Mouse (Mus musculus) erythroblast, embryonic 14.5 days (primary cell): ENCODE data around the gene Pik3r5. TPM values are rescaled to one million over a fixed set of nuclear protein-coding genes. Genes with fewer than 3 reads are reported as not detected.

Experiments used
- H3K27me3 ChIP-seq: 2 replicates; pipeline ENCODE4 v1.6.1; 2012; ENCODE audit warnings: inconsistent platforms; ENCODE audit not compliant: control insufficient read depth
- H3K36me3 ChIP-seq: 2 replicates; pipeline ENCODE4 v1.6.1; 2012; ENCODE audit warnings: mild to moderate bottlenecking, inconsistent platforms; ENCODE audit not compliant: control insufficient read depth
- H3K4me1 ChIP-seq: 2 replicates; pipeline ENCODE4 v1.6.1; 2012; ENCODE audit warnings: inconsistent platforms; ENCODE audit not compliant: control insufficient read depth
- H3K4me3 ChIP-seq: replicated peaks from 2 replicates; pipeline ENCODE3; 2012; ENCODE audit warnings: moderate library complexity, mild to moderate bottlenecking, inconsistent platforms
- H3K9me3 ChIP-seq: 2 replicates; pipeline ENCODE4 v1.6.1; 2012; ENCODE audit warnings: low read length, inconsistent platforms, mixed read lengths; ENCODE audit not compliant: control insufficient read depth
- GATA1 ChIP-seq: IDR thresholded peaks from 2 replicates; pipeline ENCODE4 v1.6.1; 2012; ENCODE audit warnings: low read length, inconsistent platforms, mixed read lengths
- TAL1 ChIP-seq: IDR thresholded peaks from 3 replicates; pipeline ENCODE4 v1.6.1; 2012; ENCODE audit warnings: low read length, inconsistent platforms, mixed read lengths
- polyA plus RNA-seq: library from polyadenylated mRNA; stranded (reverse); fragments of >175 nt; gene quantifications from 2 replicates; pipeline ENCODE4 v1.2.3, GENCODE M21; 2012

Gene Pik3r5
- polyA plus RNA-seq, 1 experiment = 0.04 TPM

DNA sequence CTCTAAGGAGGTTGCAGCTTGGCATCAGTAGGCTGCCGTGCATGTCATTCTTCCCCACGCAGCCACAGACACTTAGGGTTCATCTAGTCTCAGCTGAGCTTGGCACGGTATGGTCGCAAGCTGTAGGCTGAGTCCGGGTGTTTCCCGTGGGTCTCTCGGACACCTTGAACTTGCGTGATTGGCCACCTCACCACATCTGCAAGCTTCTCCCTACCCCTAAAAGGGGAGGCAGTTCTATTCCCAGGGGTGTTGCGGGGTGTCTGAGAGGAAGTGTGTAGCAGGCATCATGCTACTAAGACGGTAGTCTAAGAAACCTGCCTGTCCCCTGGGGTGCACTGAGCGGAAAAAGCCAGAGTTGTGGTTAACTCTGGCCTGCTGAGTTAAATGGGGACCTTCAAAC, 66.6 kb downstream of the Pik3r5 start:
- no peak for TF ChIP-seq GATA1
- TF ChIP-seq TAL1 = no peak
- H3K4me3 ChIP-seq = no peak overlapping the region
- peaks cover 24% of the 10 kb centered on the region for H3K27me3 ChIP-seq
- H3K9me3 ChIP-seq = no peaks in the 10 kb centered on the region
- no peaks in the 10 kb centered on the region for H3K36me3 ChIP-seq
- H3K4me1 ChIP-seq = peaks cover 10% of the 10 kb centered on the region

- TF ChIP-seq TAL1 = no peak
- TF ChIP-seq GATA1 = no peak
- Histone ChIP-seq H3K36me3 (no peaks in the 10 kb centered on the region), H3K27me3 (peaks cover 24% of the 10 kb centered on the region), H3K4me3 (no peak overlapping the region), H3K9me3 (no peaks in the 10 kb centered on the region), H3K4me1 (peaks cover 10% of the 10 kb centered on the region)
Measured at GRCm38 (mm10) chr11:68498999-68499699, 67.2 kb downstream of the Pik3r5 start.

DNA sequence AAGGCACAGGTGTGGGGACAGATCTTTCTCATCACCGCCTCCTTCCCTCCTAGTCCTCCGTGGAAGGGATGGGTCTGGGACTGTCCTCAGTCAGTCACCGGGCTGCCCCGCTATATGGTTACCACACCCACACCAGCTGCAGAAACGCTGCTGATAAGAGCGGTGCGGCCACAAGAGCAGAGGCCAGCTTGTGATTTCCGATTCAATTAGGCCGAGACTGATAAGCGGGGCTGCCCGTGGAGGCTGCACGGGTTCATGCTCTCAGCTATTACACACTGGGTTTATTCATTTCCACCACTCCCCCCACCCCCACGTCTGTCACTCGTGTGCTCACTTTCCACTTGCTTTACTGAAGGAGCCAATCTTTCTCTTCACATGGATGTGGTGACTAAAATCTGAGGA, 69.0 kb downstream of the Pik3r5 start:
- Histone ChIP-seq H3K36me3 (no peaks in the 10 kb centered on the region), H3K4me3 (no peak overlapping the region)

DNA sequence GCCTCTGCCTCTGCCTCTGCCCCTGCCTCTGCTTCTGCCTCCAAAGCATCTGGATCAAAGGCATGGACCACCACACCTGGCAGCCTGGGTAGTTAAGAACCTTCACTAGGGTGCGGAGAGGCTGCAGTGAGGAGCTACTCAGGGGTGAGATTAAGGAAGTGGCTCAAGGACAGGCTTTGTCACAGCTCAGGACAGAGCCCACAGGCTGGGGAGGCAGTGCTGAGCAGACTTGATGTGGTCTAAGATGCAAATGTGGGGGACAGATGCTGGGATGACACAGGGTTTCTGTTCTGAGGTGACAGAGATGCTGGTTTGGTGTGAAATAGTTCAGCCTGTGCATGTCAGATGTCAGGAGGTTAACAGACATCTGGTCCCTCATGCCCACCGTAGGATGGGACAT, 70.5 kb downstream of the Pik3r5 start:
- Histone ChIP-seq H3K36me3 (no peaks in the 10 kb centered on the region), H3K9me3 (no peaks in the 10 kb centered on the region), H3K4me3 (no peak overlapping the region), H3K27me3 (peaks cover 24% of the 10 kb centered on the region), H3K4me1 (peaks cover 10% of the 10 kb centered on the region)
- TF ChIP-seq GATA1 = no peak
- TF ChIP-seq TAL1 = no peak

More for the DNA sequence above, 69.0 kb downstream of the Pik3r5 start:
- Histone ChIP-seq H3K9me3 (no peaks in the 10 kb centered on the region), H3K4me1 (peaks cover 10% of the 10 kb centered on the region), H3K27me3 (peaks cover 24% of the 10 kb centered on the region)
- no peak for TF ChIP-seq GATA1
- TF ChIP-seq TAL1 = no peak

DNA sequence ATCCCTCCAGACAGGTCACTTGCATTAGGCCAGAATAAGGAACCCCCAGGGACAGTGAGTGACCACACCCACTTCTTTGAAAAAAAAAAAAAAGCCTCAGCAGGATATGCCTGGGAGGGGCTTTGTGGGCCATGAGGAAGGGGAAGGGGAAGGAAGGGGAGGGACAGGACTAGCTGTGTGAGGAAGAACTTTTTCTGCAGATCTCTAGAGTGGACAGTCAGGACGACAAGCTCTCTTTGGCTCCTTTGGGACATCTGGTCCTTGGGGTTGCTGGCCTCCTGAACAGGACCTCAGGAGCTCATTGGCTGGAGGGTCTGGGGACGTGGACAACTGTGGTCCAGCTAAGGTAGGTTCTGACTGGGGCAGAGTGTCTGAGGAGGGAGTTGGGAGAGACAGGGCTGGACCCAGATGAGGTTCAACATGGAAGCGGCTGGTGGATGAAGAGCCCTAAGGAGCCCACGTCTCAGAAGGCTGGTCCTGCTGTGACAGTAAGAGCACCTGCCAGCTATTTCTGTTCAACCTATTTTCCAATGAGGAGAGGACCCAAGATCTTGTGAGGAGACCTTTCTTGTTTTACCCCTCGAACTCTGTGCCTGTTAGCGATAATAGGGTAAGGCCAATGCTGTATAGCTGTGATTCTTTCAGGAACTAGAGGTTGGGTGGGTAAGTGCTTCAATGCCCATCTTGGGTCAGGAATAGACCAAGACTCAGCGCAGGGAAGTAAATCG, 71.1 kb downstream of the Pik3r5 start, which contains the start of gene Pik3r6:
Gene Pik3r6, plus strand, starts transcription at position 118 of the 728 bp plus-strand sequence.
- H3K4me3 ChIP-seq = no peak within 1 kb of the TSS
- H3K9me3 ChIP-seq = no peaks in the 10 kb centered on the region
- H3K36me3 ChIP-seq = no peaks in the 10 kb centered on the region
- TF ChIP-seq TAL1 (no peak), GATA1 (no peak)
- H3K4me1 ChIP-seq = peaks cover 10% of the 10 kb centered on the region
- H3K27me3 ChIP-seq = peaks cover 24% of the 10 kb centered on the region

DNA sequence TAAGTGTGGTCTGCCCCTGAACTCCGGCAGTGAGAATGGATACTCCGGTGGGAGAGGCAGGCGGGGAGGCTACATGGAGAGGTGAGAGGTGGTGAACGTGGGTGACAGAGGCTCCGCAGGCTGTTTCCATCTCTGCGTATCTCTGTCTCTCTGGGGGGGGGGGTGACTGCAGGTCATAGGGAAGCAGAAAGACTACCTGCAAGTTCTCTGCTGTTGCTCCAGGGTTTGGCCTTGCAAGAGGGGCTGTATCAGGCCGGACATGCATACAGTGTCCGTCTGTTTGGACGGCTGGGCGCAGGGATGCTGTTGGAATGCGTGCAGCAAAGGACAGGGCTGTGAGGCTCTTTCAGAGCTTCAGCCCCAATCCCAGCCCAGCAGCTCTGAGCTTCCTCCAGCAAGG, 73.0 kb downstream of the Pik3r5 start:
- H3K4me1 ChIP-seq = peaks cover 10% of the 10 kb centered on the region
- H3K27me3 ChIP-seq = peaks cover 21% of the 10 kb centered on the region
- no peaks in the 10 kb centered on the region for H3K36me3 ChIP-seq
- TF ChIP-seq GATA1 (no peak), TAL1 (no peak)
- no peak overlapping the region for H3K4me3 ChIP-seq
- H3K9me3 ChIP-seq = no peaks in the 10 kb centered on the region

GRCm38 (mm10) chr11:68507246-68507645, 75.3 kb downstream of the Pik3r5 start:
- peaks cover 4% of the 10 kb centered on the region for H3K27me3 ChIP-seq
- H3K4me1 ChIP-seq = no peaks in the 10 kb centered on the region; the same call in 1 of the 2 replicates
- no peak overlapping the region for H3K4me3 ChIP-seq
- H3K9me3 ChIP-seq = no peaks in the 10 kb centered on the region
- TF ChIP-seq TAL1 = no peak
- no peak for TF ChIP-seq GATA1
- no peaks in the 10 kb centered on the region for H3K36me3 ChIP-seq

DNA sequence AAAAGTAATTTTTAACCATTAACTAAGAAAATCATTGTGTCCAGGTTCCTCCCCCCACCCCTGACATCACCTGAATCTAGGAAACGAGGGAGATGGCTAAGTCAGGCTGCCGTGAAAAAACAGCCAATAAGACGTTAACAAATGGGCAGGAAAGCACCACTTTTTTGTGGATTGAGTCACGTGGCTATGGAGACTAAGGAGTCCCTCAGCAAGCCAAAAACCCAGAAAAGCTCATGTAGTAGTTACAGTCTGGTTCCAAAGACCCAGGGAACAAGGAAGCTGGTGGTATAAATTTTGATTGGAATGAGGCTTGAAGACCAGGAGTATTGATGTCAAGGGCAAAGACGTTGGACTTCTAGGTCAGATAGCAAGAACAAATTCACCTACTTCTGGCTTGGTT, 76.7 kb downstream of the Pik3r5 start:
- Histone ChIP-seq H3K36me3 (no peaks in the 10 kb centered on the region), H3K27me3 (no peaks in the 10 kb centered on the region), H3K9me3 (no peaks in the 10 kb centered on the region), H3K4me1 (no peaks in the 10 kb centered on the region), H3K4me3 (no peak overlapping the region)
- TF ChIP-seq TAL1 (no peak), GATA1 (no peak)

GRCm38 (mm10) chr11:68509194-68509593, 77.3 kb downstream of the Pik3r5 start:
- H3K27me3 ChIP-seq = no peaks in the 10 kb centered on the region

More at GRCm38 (mm10) chr11:68509194-68509593, 77.3 kb downstream of the Pik3r5 start:
- H3K4me1 ChIP-seq = no peaks in the 10 kb centered on the region
- H3K36me3 ChIP-seq = no peaks in the 10 kb centered on the region
- TF ChIP-seq GATA1 = no peak
- H3K4me3 ChIP-seq = no peak overlapping the region
- H3K9me3 ChIP-seq = no peaks in the 10 kb centered on the region
